Mouse (Mus musculus) spleen, postnatal 14 days (tissue): Measurements from ENCODE around the gene Ubl7.

Experiments
- DNase-seq, 2 experiments: peaks; one replicate each; pipeline ENCODE4 v3.0.0; 2021 to 2022; ENCODE audit warnings: low spot score in 2 of 2

Gene Ubl7

GRCm38 (mm10) chr9:57965281-57966185, 54.8 kb downstream of the Ubl7 start:
- no peak for DNase-seq

GRCm38 (mm10) chr9:57967237-57967960, 56.6 kb downstream of the Ubl7 start:
- no peak for DNase-seq

- no peak for DNase-seq
Measured at GRCm38 (mm10) chr9:57968166-57968771, 57.5 kb downstream of the Ubl7 start.

- DNase-seq: no peak
Measured at GRCm38 (mm10) chr9:57968783-57969542, 58.2 kb downstream of the Ubl7 start.

GRCm38 (mm10) chr9:57969736-57970495, 59.1 kb downstream of the Ubl7 start:
- no peak for DNase-seq

GRCm38 (mm10) chr9:57971413-57971812, 60.6 kb downstream of the Ubl7 start:
- no peak for DNase-seq

GRCm38 (mm10) chr9:57972141-57972591, 61.4 kb downstream of the Ubl7 start:
- DNase-seq: no peak

GRCm38 (mm10) chr9:57972776-57973439, 62.1 kb downstream of the Ubl7 start:
- DNase-seq: no peak

- DNase-seq: no peak
Measured at GRCm38 (mm10) chr9:57973440-57974066, 62.8 kb downstream of the Ubl7 start.

GRCm38 (mm10) chr9:57974221-57974620, 63.4 kb downstream of the Ubl7 start:
- DNase-seq: no peak

GRCm38 (mm10) chr9:57975200-57975821, 64.5 kb downstream of the Ubl7 start:
- DNase-seq: no peak

GRCm38 (mm10) chr9:57978025-57978424, 67.2 kb downstream of the Ubl7 start:
- no peak for DNase-seq

- no peak for DNase-seq
Measured at GRCm38 (mm10) chr9:57978858-57979257, 68.1 kb downstream of the Ubl7 start.
